In the genomic region with DNA sequence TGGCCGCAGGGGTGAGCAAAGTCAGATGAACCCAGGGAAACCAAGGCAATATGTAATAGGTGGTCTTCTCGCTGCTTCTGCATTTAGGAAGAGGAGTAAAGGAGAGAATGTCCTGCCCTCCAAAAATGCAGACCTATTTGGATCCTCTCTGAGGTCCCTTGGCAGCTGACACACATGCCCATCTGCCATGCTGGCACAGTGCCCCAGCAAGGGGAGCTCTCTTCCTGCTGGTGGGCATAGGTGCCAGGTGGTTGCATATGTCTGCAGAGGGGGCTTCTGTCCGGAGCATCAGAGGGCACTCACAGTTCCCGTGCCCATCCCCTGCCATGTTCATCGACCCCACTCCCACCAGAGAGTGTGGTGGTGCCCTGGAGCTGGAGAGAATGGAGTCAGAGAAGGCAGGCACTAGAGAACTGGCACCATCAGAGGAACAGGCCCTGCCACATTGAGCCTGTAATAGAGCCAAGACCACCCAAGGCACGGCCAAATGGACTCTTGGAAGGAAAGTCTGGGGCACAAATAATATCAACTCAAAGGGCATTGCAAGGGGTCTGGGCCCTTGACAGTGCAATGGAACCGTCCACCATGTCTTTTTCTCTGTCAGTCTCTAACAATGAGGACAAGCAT, we compare ENCODE assay signal across 9 mouse cellular contexts.
A peak's percentile ranks its signal among the peaks of the same experiment; 100 is the strongest.
DNase-seq lines count a peak whose midpoint lies in the region; ATAC-seq and TF ChIP-seq lines count a peak whose summit lies in the region.
"Had no signal": no experiment of that assay in that cellular context is flagged by ENCODE, and none has a peak within 500 bp of the region (broad histone marks: within the 10 kb centered on the region; RNA-seq: fewer than 3 reads in every experiment).

No protein-coding gene starts in this region.

- no peak for TF ChIP-seq CTCF in brain, embryonic 14.5 days (IDR thresholded peaks at IDR 0.05; ENCODE audit: borderline replicate concordance, extremely low read depth, insufficient read depth, insufficient read length)

- no peak for TF ChIP-seq POLR2A in brain, embryonic 14.5 days (IDR thresholded peaks at IDR 0.05; ENCODE audit: borderline replicate concordance, extremely low read depth, insufficient read depth, insufficient read length, poor library complexity, severe bottlenecking)

- 84% methylated on average over 7 of the region's 7 CpGs for WGBS in hindbrain, embryonic 14.5 days
- 87% methylated on average over 7 of the region's 7 CpGs for WGBS in hindbrain, embryonic 12.5 days

- peaks cover 10% of the 10 kb centered on the region; the same call in 1 of the 2 replicates for H3K4me1 ChIP-seq in hindbrain, embryonic 14.5 days (replicated peaks; ENCODE audit: control insufficient read depth, insufficient read depth, low read length)
- peaks cover 2% of the 10 kb centered on the region; the same call in 1 of the 2 replicates for H3K4me1 ChIP-seq in hindbrain, embryonic 12.5 days

- peak; percentile 41 for DNase-seq in hindbrain, embryonic 14.5 days (ENCODE audit: low spot score)
- DNase-seq in brain, embryonic 14.5 days (ENCODE audit: low read depth): peak; percentile 81
- peak; percentile 99 for DNase-seq in cerebellum, adult 9-10 months
- peak; percentile 66 to 72 for DNase-seq in layer of hippocampus, postnatal 10 days (ENCODE audit: low spot score in 2 of 2)
- no peak for DNase-seq in thymus, postnatal 4 days
- no peak for DNase-seq in B cell, adult 2 months
- DNase-seq: lung, postnatal 14 days had no signal

- H3K9me3 ChIP-seq in hindbrain, embryonic 14.5 days (ENCODE audit: control insufficient read depth, low read length): no peaks in the 10 kb centered on the region
- H3K9me3 ChIP-seq in hindbrain, embryonic 12.5 days (replicated peaks): no peaks in the 10 kb centered on the region

- no peak for ATAC-seq in hindbrain, embryonic 14.5 days (ENCODE audit: low FRiP score)
- no peak for ATAC-seq in hindbrain, embryonic 12.5 days (ENCODE audit: low FRiP score)

- H3K36me3 ChIP-seq in hindbrain, embryonic 14.5 days (replicated peaks; ENCODE audit: control insufficient read depth, insufficient read depth): no peaks in the 10 kb centered on the region
- H3K36me3 ChIP-seq in hindbrain, embryonic 12.5 days: no peaks in the 10 kb centered on the region

- H3K27ac ChIP-seq in hindbrain, embryonic 14.5 days: no peak overlapping the region
- H3K27ac ChIP-seq in hindbrain, embryonic 12.5 days: no peak overlapping the region
- H3K27ac ChIP-seq: left cerebral cortex, adult 2 months had no signal

- no peak overlapping the region for H3K4me3 ChIP-seq in hindbrain, embryonic 14.5 days (replicated peaks; ENCODE audit: low read length)
- no peak overlapping the region for H3K4me3 ChIP-seq in hindbrain, embryonic 12.5 days
- H3K4me3 ChIP-seq: left cerebral cortex, adult 2 months had no signal

- no peak overlapping the region for H3K9ac ChIP-seq in hindbrain, embryonic 14.5 days
- no peak overlapping the region for H3K9ac ChIP-seq in hindbrain, embryonic 12.5 days

- no peaks in the 10 kb centered on the region for H3K27me3 ChIP-seq in hindbrain, embryonic 14.5 days (ENCODE audit: control insufficient read depth, insufficient read depth, low read length)
- no peaks in the 10 kb centered on the region for H3K27me3 ChIP-seq in hindbrain, embryonic 12.5 days

- no peak overlapping the region for H3K4me2 ChIP-seq in hindbrain, embryonic 14.5 days (replicated peaks)
- no peak overlapping the region for H3K4me2 ChIP-seq in hindbrain, embryonic 12.5 days (replicated peaks)

Comparison
In these comparisons a context has a peak if more than half of its experiments do, and no peak if none do; other contexts are left out.
1. DNase-seq: peak in hindbrain, embryonic 14.5 days (single experiment), brain, embryonic 14.5 days (single experiment), cerebellum, adult 9-10 months (single experiment) and layer of hippocampus, postnatal 10 days (2 of 2); none in thymus, postnatal 4 days (single experiment) and B cell, adult 2 months (0 of 2).